Mouse (Mus musculus) liver, postnatal 0 days (tissue): ENCODE measurements around the gene Chic2.

ENCODE experiments used
- CTCF ChIP-seq: sonication (generic); IDR thresholded peaks from 2 replicates; pipeline ENCODE4 v1.5.1; 2016; ENCODE audit warnings: antibody characterized with exemption, low read depth
- EP300 ChIP-seq: IDR thresholded peaks from 2 replicates; pipeline ENCODE4 v1.6.1; 2016; ENCODE audit warnings: antibody characterized with exemption, low read depth, mild to moderate bottlenecking

DNA sequence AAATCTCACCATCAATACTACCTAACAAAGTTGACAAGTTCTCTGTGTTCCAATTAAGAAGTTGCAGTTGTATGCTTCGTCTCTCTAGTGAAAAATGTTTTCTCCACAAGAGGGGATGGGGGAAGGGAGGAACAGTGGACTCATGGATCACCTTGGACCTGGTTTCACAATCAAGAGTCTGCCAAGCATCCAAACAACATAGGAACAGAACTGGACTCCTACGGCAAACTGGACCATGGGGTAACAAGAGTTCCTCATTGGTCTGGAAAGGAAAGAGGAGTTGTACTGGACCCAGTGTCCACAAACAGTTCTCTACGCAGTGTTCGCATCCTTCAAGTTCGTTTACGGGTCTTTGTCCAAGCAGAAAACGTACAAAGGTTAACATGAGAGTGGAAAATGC, 797 bp upstream of the Chic2 start:
- TF ChIP-seq CTCF (no peak), EP300 (peak; percentile 81)
